Comparison of ENCODE assay signal across 13 mouse cellular contexts in genomic region chr6:136813117-136813516, GRCm38 (mm10). TPM values are rescaled to one million over a fixed set of nuclear protein-coding genes. Genes with fewer than 3 reads are reported as not detected.
DNase-seq lines count a peak whose midpoint lies in the region; ATAC-seq and TF ChIP-seq lines count a peak whose summit lies in the region.
"Had no signal": no experiment of that assay in that cellular context is flagged by ENCODE, and none has a peak within 500 bp of the region (broad histone marks: within the 10 kb centered on the region; RNA-seq: fewer than 3 reads in every experiment).

No protein-coding gene starts in this region.

- 21% methylated on average over 4 of the region's 4 CpGs for WGBS in heart, adult 2 months
- 30% methylated on average over 4 of the region's 4 CpGs for WGBS in heart, embryonic 12.5 days
- WGBS in intestine, embryonic 16.5 days, result 37% methylated on average over 4 of the region's 4 CpGs
- WGBS in midbrain, embryonic 16.5 days, result 53% methylated on average over 4 of the region's 4 CpGs

- no peak overlapping the region for H3K27ac ChIP-seq in heart, adult 2 months
- H3K27ac ChIP-seq in heart, embryonic 12.5 days (ENCODE audit: poor library complexity, severe bottlenecking), result no peak overlapping the region
- H3K27ac ChIP-seq in intestine, embryonic 16.5 days (ENCODE audit: low read length), result 0 out of 2 replicates have a peak overlapping the region, but pooled peaks have one; percentile 18
- H3K27ac ChIP-seq in midbrain, embryonic 16.5 days (ENCODE audit: low read length), result no peak overlapping the region
- H3K27ac ChIP-seq: hindbrain, embryonic 12.5 days had no signal

- H3K4me3 ChIP-seq in heart, adult 2 months, result no peak overlapping the region
- no peak overlapping the region for H3K4me3 ChIP-seq in heart, embryonic 12.5 days
- H3K4me3 ChIP-seq in intestine, embryonic 16.5 days (ENCODE audit: low read length), result no peak overlapping the region
- no peak overlapping the region for H3K4me3 ChIP-seq in midbrain, embryonic 16.5 days (ENCODE audit: low read depth, low read length)
- H3K4me3 ChIP-seq: hindbrain, embryonic 12.5 days had no signal

- TF ChIP-seq POLR2A in heart, adult 2 months (IDR thresholded peaks at IDR 0.05; ENCODE audit: insufficient read depth, low read depth, low read length), result no peak

- H3K4me1 ChIP-seq in heart, adult 2 months (ENCODE audit: control insufficient read depth, insufficient read depth, low read length), result no peaks in the 10 kb centered on the region; the same call in 1 of the 2 replicates
- peaks cover 17% of the 10 kb centered on the region for H3K4me1 ChIP-seq in heart, embryonic 12.5 days (replicated peaks)
- H3K4me1 ChIP-seq in intestine, embryonic 16.5 days (ENCODE audit: control insufficient read depth, insufficient read depth, low read length), result peaks cover 17% of the 10 kb centered on the region
- H3K4me1 ChIP-seq in midbrain, embryonic 16.5 days (ENCODE audit: control insufficient read depth, insufficient read depth, low read length), result peaks cover 11% of the 10 kb centered on the region

- no peak overlapping the region for H3K4me2 ChIP-seq in heart, embryonic 12.5 days
- H3K4me2 ChIP-seq in intestine, embryonic 16.5 days (ENCODE audit: low read depth, low read length), result no peak overlapping the region
- no peak overlapping the region for H3K4me2 ChIP-seq in midbrain, embryonic 16.5 days (ENCODE audit: low read length)
- H3K4me2 ChIP-seq: hindbrain, embryonic 12.5 days; midbrain, embryonic 11.5 days had no signal

- 0 out of 2 replicates have a peak, but pooled peaks cover 3% of the 10 kb centered on the region for H3K36me3 ChIP-seq in heart, adult 2 months (ENCODE audit: control insufficient read depth, insufficient read depth, low read length)
- peaks cover 59% of the 10 kb centered on the region for H3K36me3 ChIP-seq in heart, embryonic 12.5 days
- H3K36me3 ChIP-seq in intestine, embryonic 16.5 days (ENCODE audit: control insufficient read depth, insufficient read depth, low read length), result peaks cover 40% of the 10 kb centered on the region
- H3K36me3 ChIP-seq in midbrain, embryonic 16.5 days (ENCODE audit: control insufficient read depth, insufficient read depth, low read length), result peaks cover 41% of the 10 kb centered on the region

- ATAC-seq in heart, embryonic 12.5 days (ENCODE audit: insufficient number of reproducible peaks, low FRiP score), result no peak
- ATAC-seq in intestine, embryonic 16.5 days, result no peak
- ATAC-seq in midbrain, embryonic 16.5 days, result no peak

- TF ChIP-seq CTCF in heart, adult 2 months (IDR thresholded peaks at IDR 0.05), result peak; percentile 46

- no peaks in the 10 kb centered on the region for H3K9me3 ChIP-seq in heart, embryonic 12.5 days (replicated peaks)
- no peaks in the 10 kb centered on the region for H3K9me3 ChIP-seq in intestine, embryonic 16.5 days (ENCODE audit: control insufficient read depth, low read length)
- H3K9me3 ChIP-seq in midbrain, embryonic 16.5 days (replicated peaks; ENCODE audit: control insufficient read depth, low read length, poor library complexity, severe bottlenecking), result no peaks in the 10 kb centered on the region
- H3K9me3 ChIP-seq: hindbrain, embryonic 12.5 days had no signal

- H3K27me3 ChIP-seq in heart, adult 2 months (ENCODE audit: control insufficient read depth, insufficient read depth, low read length), result no peaks in the 10 kb centered on the region
- no peaks in the 10 kb centered on the region for H3K27me3 ChIP-seq in heart, embryonic 12.5 days (replicated peaks)
- H3K27me3 ChIP-seq in intestine, embryonic 16.5 days (replicated peaks; ENCODE audit: control insufficient read depth, insufficient read depth, low read length), result no peaks in the 10 kb centered on the region
- H3K27me3 ChIP-seq in midbrain, embryonic 16.5 days (ENCODE audit: control insufficient read depth, insufficient read depth, low read depth, low read length), result no peaks in the 10 kb centered on the region
- H3K27me3 ChIP-seq: hindbrain, embryonic 12.5 days had no signal

- H3K79me2 ChIP-seq in heart, adult 2 months (replicated peaks; ENCODE audit: control insufficient read depth, insufficient read depth, low read length), result no peaks in the 10 kb centered on the region

- H3K9ac ChIP-seq in heart, adult 2 months (ENCODE audit: low read depth, low read length), result no peak overlapping the region
- H3K9ac ChIP-seq in heart, embryonic 12.5 days, result no peak overlapping the region
- H3K9ac ChIP-seq in intestine, embryonic 16.5 days (ENCODE audit: low read depth, low read length), result no peak overlapping the region
- no peak overlapping the region for H3K9ac ChIP-seq in midbrain, embryonic 16.5 days (ENCODE audit: low read depth, low read length)
- H3K9ac ChIP-seq: hindbrain, embryonic 12.5 days had no signal

- intact Hi-C loops in heart, adult 2 months (cut with DNase I), result no loop called here

- no peak for DNase-seq in heart, adult 2 months
- DNase-seq in right cerebral cortex, postnatal 14 days, result peak; percentile 38
- no peak for DNase-seq in right cerebral cortex, postnatal 4 days
- peak; percentile 68 for DNase-seq in telencephalon, adult 2 months (ENCODE audit: low read depth, low spot score)
- DNase-seq in cerebellum, postnatal 25 days, result no peak
- DNase-seq: thymus, postnatal 36 days had no signal

- no peak for TF ChIP-seq EP300 in heart, adult 2 months (IDR thresholded peaks at IDR 0.05; ENCODE audit: insufficient read depth, low read depth, low read length)

RNA-seq across cellular contexts. Expression of gene H2afj, which starts 5.1 kb away (rescaled TPM):
- total RNA-seq in heart, adult 2 months (2021), result 10 to 100 TPM; 29.4 to 30.1 TPM
- polyA plus RNA-seq in heart, adult 2 months (2012; rRNA removed), result 24.6 and 49.4 TPM in 2 replicates
- polyA plus RNA-seq in heart, embryonic 12.5 days (2016; fragmentation: Nextera tagmentation; extraction: Ambion mirVana), result 85.2 and 86.2 TPM in 2 replicates
- 217 and 222 TPM in 2 replicates for polyA plus RNA-seq in intestine, embryonic 16.5 days (2015; fragmentation: Nextera tagmentation; extraction: Ambion mirVana)
- polyA plus RNA-seq in midbrain, embryonic 16.5 days (2015; fragmentation: Nextera tagmentation; extraction: Ambion mirVana), result 106 and 119 TPM in 2 replicates

RNA-seq across cellular contexts. Expression of gene Hist4h4, which starts 8.9 kb away (rescaled TPM):
- 1 to 10 TPM; 5.9 to 6.5 TPM for total RNA-seq in heart, adult 2 months (2021)
- 0.16 and 0.56 TPM in 2 replicates for polyA plus RNA-seq in heart, adult 2 months (2012; rRNA removed)
- polyA plus RNA-seq in heart, embryonic 12.5 days (2016; fragmentation: Nextera tagmentation; extraction: Ambion mirVana), result 0.41 and 0.45 TPM in 2 replicates
- polyA plus RNA-seq in intestine, embryonic 16.5 days (2015; fragmentation: Nextera tagmentation; extraction: Ambion mirVana), result 0.40 and 0.49 TPM in 2 replicates
- polyA plus RNA-seq in midbrain, embryonic 16.5 days (2015; fragmentation: Nextera tagmentation; extraction: Ambion mirVana), result 0.68 and 0.70 TPM in 2 replicates

RNA-seq across cellular contexts. Expression of gene BC049715, which starts 14.3 kb away (rescaled TPM):
- 1 to 10 TPM in 1 of 2 experiments, under 1 TPM in 1; 0.44 to 1.8 TPM for total RNA-seq in heart, adult 2 months (2021)
- polyA plus RNA-seq in heart, adult 2 months (2012; rRNA removed), result 0.59 and 0.61 TPM in 2 replicates
- 1.5 and 2.0 TPM in 2 replicates for polyA plus RNA-seq in heart, embryonic 12.5 days (2016; fragmentation: Nextera tagmentation; extraction: Ambion mirVana)
- 0.65 and 0.93 TPM in 2 replicates for polyA plus RNA-seq in intestine, embryonic 16.5 days (2015; fragmentation: Nextera tagmentation; extraction: Ambion mirVana)
- 0.85 and 1.1 TPM in 2 replicates for polyA plus RNA-seq in midbrain, embryonic 16.5 days (2015; fragmentation: Nextera tagmentation; extraction: Ambion mirVana)

RNA-seq across cellular contexts. Expression of gene Wbp11, which starts 14.9 kb away (rescaled TPM):
- 10 to 100 TPM; 67.6 to 68.1 TPM for total RNA-seq in heart, adult 2 months (2021)
- 28.7 and 28.9 TPM in 2 replicates for polyA plus RNA-seq in heart, adult 2 months (2012; rRNA removed)
- 90.5 and 91.8 TPM in 2 replicates for polyA plus RNA-seq in heart, embryonic 12.5 days (2016; fragmentation: Nextera tagmentation; extraction: Ambion mirVana)
- polyA plus RNA-seq in intestine, embryonic 16.5 days (2015; fragmentation: Nextera tagmentation; extraction: Ambion mirVana), result 82.1 and 82.3 TPM in 2 replicates
- polyA plus RNA-seq in midbrain, embryonic 16.5 days (2015; fragmentation: Nextera tagmentation; extraction: Ambion mirVana), result 74.2 and 80.5 TPM in 2 replicates

RNA-seq across cellular contexts. Expression of gene Smco3, which starts 22.1 kb away (rescaled TPM):
- total RNA-seq in heart, adult 2 months (2021), result not detected
- polyA plus RNA-seq in heart, adult 2 months (2012; rRNA removed), result 0.04 TPM in 1 of 2 replicates, not detected in the other
- polyA plus RNA-seq in heart, embryonic 12.5 days (2016; fragmentation: Nextera tagmentation; extraction: Ambion mirVana), result not detected in 2 replicates
- polyA plus RNA-seq in intestine, embryonic 16.5 days (2015; fragmentation: Nextera tagmentation; extraction: Ambion mirVana), result 2.4 and 2.6 TPM in 2 replicates
- 1.2 and 1.8 TPM in 2 replicates for polyA plus RNA-seq in midbrain, embryonic 16.5 days (2015; fragmentation: Nextera tagmentation; extraction: Ambion mirVana)
- total RNA-seq: ES-E14 had no signal
- polyA plus RNA-seq: limb, embryonic 11.5 days had no signal

Comparison
In these comparisons a context has a peak if more than half of its experiments do, and no peak if none do; other contexts are left out.
1. DNase-seq: peak in right cerebral cortex, postnatal 14 days (single experiment) and telencephalon, adult 2 months (single experiment); none in heart, adult 2 months (0 of 2), right cerebral cortex, postnatal 4 days (single experiment) and cerebellum, postnatal 25 days (0 of 2).